Mouse (Mus musculus): ENCODE data around the gene Ermp1. TPM values are rescaled to one million over a fixed set of nuclear protein-coding genes. Genes with fewer than 3 reads are reported as not detected.
"Not testable (repeated sequence)": the region's sequence is repeated elsewhere in the genome, so short reads cannot be mapped to it uniquely, and the experiment has no call there.

The Ermp1 gene
- polyA plus RNA-seq, 1 experiment from 2014 or later, result 13.4 TPM

GRCm38 (mm10) chr19:29641510-29641909 lies 6.7 kb downstream of the Ermp1 start:
- H3K4me2 ChIP-seq (replicated peaks), result peak overlapping the region; percentile 53
- 48% methylated on average over 5 of the region's 5 CpGs for WGBS
- H3K36me3 ChIP-seq, result peaks cover 17% of the 10 kb centered on the region
- no peaks in the 10 kb centered on the region for H3K27me3 ChIP-seq
- peaks cover 5% of the 10 kb centered on the region; the same call in 1 of the 2 replicates for H3K9me3 ChIP-seq
- H3K27ac ChIP-seq, result peak overlapping the region; percentile 39; the same call in 1 of the 2 replicates
- peaks cover 23% of the 10 kb centered on the region for H3K4me1 ChIP-seq
- ATAC-seq (ENCODE audit: low FRiP score, low read depth), result no peak
- H3K4me3 ChIP-seq, result no peak overlapping the region
- H3K9ac ChIP-seq, result no peak overlapping the region

- Histone ChIP-seq H3K9me3 (peaks cover 5% of the 10 kb centered on the region; the same call in 1 of the 2 replicates), H3K4me2 (replicated peaks) (peak overlapping the region; percentile 53), H3K27me3 (no peaks in the 10 kb centered on the region), H3K9ac (peak overlapping the region; percentile 39; the same call in 1 of the 2 replicates), H3K27ac (peak overlapping the region; percentile 39; the same call in 1 of the 2 replicates), H3K4me3 (0 out of 2 replicates have a peak overlapping the region, but pooled peaks have one; percentile 6), H3K4me1 (peaks cover 23% of the 10 kb centered on the region), H3K36me3 (peaks cover 20% of the 10 kb centered on the region)
- ATAC-seq (ENCODE audit: low FRiP score, low read depth), result peak; percentile 64; the same call in 1 of the 2 replicates
- 12% methylated on average over 9 of the region's 9 CpGs for WGBS
Measured at GRCm38 (mm10) chr19:29641055-29641454, 7.2 kb downstream of the Ermp1 start.

GRCm38 (mm10) chr19:29612102-29612501 lies 36.1 kb downstream of the Ermp1 start:
- no peak overlapping the region for H3K4me2 ChIP-seq (replicated peaks)
- H3K9me3 ChIP-seq, result no peaks in the 10 kb centered on the region
- no peak overlapping the region for H3K27ac ChIP-seq
- H3K27me3 ChIP-seq, result no peaks in the 10 kb centered on the region
- no peak overlapping the region for H3K4me3 ChIP-seq
- no peaks in the 10 kb centered on the region for H3K4me1 ChIP-seq
- H3K36me3 ChIP-seq, result peaks cover 50% of the 10 kb centered on the region
- WGBS, result 91% methylated on average over 2 of the region's 2 CpGs
- no peak for ATAC-seq (ENCODE audit: low FRiP score, low read depth)
- H3K9ac ChIP-seq, result no peak overlapping the region

- ATAC-seq (ENCODE audit: low FRiP score, low read depth), result no peak
- peaks cover 56% of the 10 kb centered on the region for H3K36me3 ChIP-seq
Measured at GRCm38 (mm10) chr19:29610907-29611306, 37.3 kb downstream of the Ermp1 start.

GRCm38 (mm10) chr19:29608212-29608611 lies 40.0 kb downstream of the Ermp1 start:
- no peaks in the 10 kb centered on the region for H3K4me1 ChIP-seq
- no peak overlapping the region for H3K9ac ChIP-seq
- no peak overlapping the region for H3K4me3 ChIP-seq
- H3K9me3 ChIP-seq, result no peaks in the 10 kb centered on the region
- H3K36me3 ChIP-seq, result peaks cover 64% of the 10 kb centered on the region
- H3K27me3 ChIP-seq, result no peaks in the 10 kb centered on the region
- H3K4me2 ChIP-seq (replicated peaks), result no peak overlapping the region
- ATAC-seq (ENCODE audit: low FRiP score, low read depth), result no peak
- H3K27ac ChIP-seq, result no peak overlapping the region
- 88% methylated on average over 4 of the region's 4 CpGs for WGBS

More at GRCm38 (mm10) chr19:29610907-29611306, 37.3 kb downstream of the Ermp1 start:
- H3K4me1 ChIP-seq, result no peaks in the 10 kb centered on the region
- no peak overlapping the region for H3K27ac ChIP-seq
- no peak overlapping the region for H3K4me2 ChIP-seq (replicated peaks)
- no peaks in the 10 kb centered on the region for H3K9me3 ChIP-seq
- no peaks in the 10 kb centered on the region for H3K27me3 ChIP-seq
- 91% methylated on average over 10 of the region's 10 CpGs for WGBS
- H3K9ac ChIP-seq, result no peak overlapping the region
- no peak overlapping the region for H3K4me3 ChIP-seq

- 89% methylated on average over 4 of the region's 4 CpGs for WGBS
- no peaks in the 10 kb centered on the region for H3K4me1 ChIP-seq
- H3K27ac ChIP-seq, result no peak overlapping the region
- H3K9me3 ChIP-seq, result no peaks in the 10 kb centered on the region
- H3K4me3 ChIP-seq, result no peak overlapping the region
- no peak overlapping the region for H3K4me2 ChIP-seq (replicated peaks)
- peaks cover 64% of the 10 kb centered on the region for H3K36me3 ChIP-seq
- H3K27me3 ChIP-seq, result no peaks in the 10 kb centered on the region
- H3K9ac ChIP-seq, result no peak overlapping the region
- no peak for ATAC-seq (ENCODE audit: low FRiP score, low read depth)
Measured at GRCm38 (mm10) chr19:29607521-29607920, 40.7 kb downstream of the Ermp1 start.

GRCm38 (mm10) chr19:29604653-29605052 lies 43.6 kb downstream of the Ermp1 start:
- ATAC-seq (ENCODE audit: low FRiP score, low read depth), result no peak
- Histone ChIP-seq H3K4me2 (replicated peaks) (no peak overlapping the region), H3K9me3 (no peaks in the 10 kb centered on the region), H3K9ac (no peak overlapping the region), H3K4me3 (no peak overlapping the region), H3K4me1 (no peaks in the 10 kb centered on the region), H3K27ac (no peak overlapping the region), H3K27me3 (no peaks in the 10 kb centered on the region), H3K36me3 (peaks cover 56% of the 10 kb centered on the region)
- WGBS, result 94% methylated on average over 3 of the region's 3 CpGs

- H3K36me3 ChIP-seq, result peaks cover 61% of the 10 kb centered on the region
- no peak overlapping the region for H3K4me2 ChIP-seq (replicated peaks)
- H3K9me3 ChIP-seq, result no peaks in the 10 kb centered on the region
- no peak overlapping the region for H3K4me3 ChIP-seq
- WGBS, result 85% methylated on average over 14 of the region's 14 CpGs
- no peak for ATAC-seq (ENCODE audit: low FRiP score, low read depth)
- no peak overlapping the region for H3K27ac ChIP-seq
- no peak overlapping the region for H3K9ac ChIP-seq
- H3K27me3 ChIP-seq, result no peaks in the 10 kb centered on the region
- no peaks in the 10 kb centered on the region for H3K4me1 ChIP-seq
Measured at GRCm38 (mm10) chr19:29603548-29604353, 44.5 kb downstream of the Ermp1 start.

GRCm38 (mm10) chr19:29598981-29599380 lies 49.2 kb downstream of the Ermp1 start:
- H3K4me1 ChIP-seq, result no peaks in the 10 kb centered on the region
- no peak for ATAC-seq (ENCODE audit: low FRiP score, low read depth)
- H3K9me3 ChIP-seq, result no peaks in the 10 kb centered on the region
- no peak overlapping the region for H3K4me3 ChIP-seq
- H3K4me2 ChIP-seq (replicated peaks), result no peak overlapping the region
- no peaks in the 10 kb centered on the region for H3K27me3 ChIP-seq
- H3K27ac ChIP-seq, result no peak overlapping the region
- 91% methylated on average over 5 of the region's 5 CpGs for WGBS
- H3K36me3 ChIP-seq, result peaks cover 85% of the 10 kb centered on the region
- no peak overlapping the region for H3K9ac ChIP-seq

GRCm38 (mm10) chr19:29596985-29597384 lies 51.2 kb downstream of the Ermp1 start:
- Histone ChIP-seq H3K9me3 (no peaks in the 10 kb centered on the region), H3K4me3 (no peak overlapping the region), H3K4me2 (replicated peaks) (no peak overlapping the region), H3K9ac (no peak overlapping the region), H3K4me1 (no peaks in the 10 kb centered on the region), H3K36me3 (peaks cover 66% of the 10 kb centered on the region), H3K27ac (no peak overlapping the region), H3K27me3 (no peaks in the 10 kb centered on the region)
- ATAC-seq (ENCODE audit: low FRiP score, low read depth), result no peak
- WGBS, result 90% methylated on average over 2 of the region's 2 CpGs

GRCm38 (mm10) chr19:29596276-29596675 lies 51.9 kb downstream of the Ermp1 start:
- no peak overlapping the region for H3K9ac ChIP-seq
- H3K4me3 ChIP-seq, result no peak overlapping the region
- H3K4me2 ChIP-seq (replicated peaks), result no peak overlapping the region
- H3K4me1 ChIP-seq, result no peaks in the 10 kb centered on the region
- 94% methylated on average over 3 of the region's 3 CpGs for WGBS
- H3K9me3 ChIP-seq, result no peaks in the 10 kb centered on the region
- no peaks in the 10 kb centered on the region for H3K27me3 ChIP-seq
- no peak for ATAC-seq (ENCODE audit: low FRiP score, low read depth)
- no peak overlapping the region for H3K27ac ChIP-seq
- H3K36me3 ChIP-seq, result peaks cover 69% of the 10 kb centered on the region

GRCm38 (mm10) chr19:29593783-29594182 lies 54.4 kb downstream of the Ermp1 start:
- H3K4me2 ChIP-seq (replicated peaks); H3K9me3 ChIP-seq; H3K27ac ChIP-seq; H3K9ac ChIP-seq; H3K4me3 ChIP-seq; ATAC-seq (ENCODE audit: low FRiP score, low read depth); H3K4me1 ChIP-seq; H3K27me3 ChIP-seq: not testable (repeated sequence)
- peaks cover 63% of the 10 kb centered on the region for H3K36me3 ChIP-seq
- 80% methylated on average over 3 of the region's 3 CpGs for WGBS
